Mouse (Mus musculus): ENCODE results near the gene Elovl1. TPM values are rescaled to one million over a fixed set of nuclear protein-coding genes. Genes with fewer than 3 reads are reported as not detected.

Elovl1 gene
- polyA plus RNA-seq, 1 experiment from 2014 or later: 47.0 TPM

DNA sequence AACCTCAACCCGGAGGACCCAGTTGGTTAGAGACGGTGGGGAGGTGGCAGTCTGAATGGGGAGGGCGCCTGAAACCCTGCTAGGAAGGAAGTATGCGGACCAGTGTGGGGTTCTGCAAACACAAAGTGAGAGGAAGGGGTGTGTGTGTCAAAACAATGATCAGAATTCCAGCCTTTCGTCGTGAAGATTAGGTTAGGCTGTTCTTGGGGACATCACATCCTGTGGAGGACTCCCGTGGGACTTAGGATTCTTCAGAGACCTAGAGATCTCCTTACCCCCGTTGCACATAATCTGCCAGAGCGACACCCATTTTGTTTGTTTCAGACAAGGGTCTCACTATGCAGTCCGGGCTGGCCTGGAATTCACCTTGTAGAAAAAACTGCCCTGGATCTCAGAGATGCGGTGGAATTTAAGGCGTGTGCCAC is 9.9 kb downstream of the Elovl1 start:
- no peaks in the 10 kb centered on the region for H3K9me3 ChIP-seq (replicated peaks)
- peaks cover 46% of the 10 kb centered on the region for H3K4me1 ChIP-seq
- 9% methylated on average over 12 of the region's 12 CpGs for WGBS
- H3K27ac ChIP-seq (replicated peaks): peak overlapping the region; percentile 95
- H3K36me3 ChIP-seq: peaks cover 34% of the 10 kb centered on the region
- peak overlapping the region; percentile 97 for H3K4me3 ChIP-seq
- DNase-seq (ENCODE audit: low spot score): peak; percentile 46
- no peaks in the 10 kb centered on the region for H3K27me3 ChIP-seq (ENCODE audit: low read depth, poor library complexity, severe bottlenecking)

DNA sequence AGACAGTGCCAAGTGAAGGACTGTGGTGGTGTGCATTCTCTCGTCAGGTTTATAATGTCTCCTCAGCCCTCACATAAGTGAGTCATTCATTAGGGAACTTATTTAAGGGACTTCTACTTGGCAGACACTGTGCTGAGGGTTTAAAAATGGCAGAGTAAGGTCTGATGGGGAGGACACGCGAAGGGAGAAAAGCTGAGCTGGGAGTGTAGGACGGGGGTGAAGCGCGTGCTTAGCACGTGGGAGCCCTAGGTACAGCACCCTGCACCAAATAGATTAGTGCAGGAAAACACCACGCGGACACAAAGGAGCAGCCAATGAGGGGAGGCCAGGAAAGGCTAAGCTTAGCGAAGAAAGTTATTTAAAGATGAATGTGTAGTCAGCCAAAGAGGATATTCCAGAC is 17.2 kb downstream of the Elovl1 start:
- peaks cover 10% of the 10 kb centered on the region; the same call in 1 of the 2 replicates for H3K27me3 ChIP-seq (ENCODE audit: low read depth, poor library complexity, severe bottlenecking)
- WGBS: 88% methylated on average over 10 of the region's 10 CpGs
- no peak overlapping the region for H3K4me3 ChIP-seq
- DNase-seq (ENCODE audit: low spot score): no peak
- no peaks in the 10 kb centered on the region for H3K36me3 ChIP-seq
- no peaks in the 10 kb centered on the region for H3K9me3 ChIP-seq (replicated peaks)
- H3K27ac ChIP-seq (replicated peaks): no peak overlapping the region
- peaks cover 18% of the 10 kb centered on the region for H3K4me1 ChIP-seq

DNA sequence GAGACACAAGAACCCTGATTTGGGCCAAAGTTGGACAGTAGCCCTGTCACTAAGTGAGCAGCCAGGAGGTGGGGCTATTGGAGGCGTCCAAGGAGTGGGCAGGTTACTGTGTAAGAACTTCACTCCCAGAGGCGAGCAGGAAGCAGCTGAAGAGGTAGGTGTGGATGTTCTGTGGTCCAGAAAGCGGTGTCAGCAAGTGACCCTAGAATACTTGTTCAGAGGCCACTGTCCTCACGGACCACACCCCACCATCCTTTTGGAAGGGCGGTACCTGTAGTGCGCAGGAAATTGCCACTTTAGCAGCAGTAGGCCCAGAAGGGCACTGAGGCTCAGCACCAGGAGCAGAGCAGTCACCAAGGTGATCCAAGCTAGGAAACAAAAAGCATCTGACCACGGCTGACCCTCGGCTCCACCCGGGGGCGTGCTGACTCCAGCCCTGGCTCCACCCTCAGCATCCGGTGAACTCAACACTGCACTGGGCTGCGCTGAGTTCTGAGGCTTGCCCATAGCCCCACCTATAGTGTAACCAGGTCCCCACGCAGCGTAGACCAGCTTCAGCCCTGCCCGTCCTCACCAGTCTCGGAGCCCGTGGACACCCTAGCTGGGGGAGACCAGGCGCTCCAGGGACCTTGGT is 18.0 kb downstream of the Elovl1 start:
- 16% methylated on average over 18 of the region's 18 CpGs for WGBS
- Histone ChIP-seq H3K36me3 (no peaks in the 10 kb centered on the region), H3K27ac (replicated peaks) (peak overlapping the region; percentile 75), H3K27me3 (ENCODE audit: low read depth, poor library complexity, severe bottlenecking) (peaks cover 10% of the 10 kb centered on the region; the same call in 1 of the 2 replicates), H3K4me3 (peak overlapping the region; percentile 62), H3K4me1 (peaks cover 18% of the 10 kb centered on the region), H3K9me3 (replicated peaks) (no peaks in the 10 kb centered on the region)
- DNase-seq (ENCODE audit: low spot score): peak; percentile 60

DNA sequence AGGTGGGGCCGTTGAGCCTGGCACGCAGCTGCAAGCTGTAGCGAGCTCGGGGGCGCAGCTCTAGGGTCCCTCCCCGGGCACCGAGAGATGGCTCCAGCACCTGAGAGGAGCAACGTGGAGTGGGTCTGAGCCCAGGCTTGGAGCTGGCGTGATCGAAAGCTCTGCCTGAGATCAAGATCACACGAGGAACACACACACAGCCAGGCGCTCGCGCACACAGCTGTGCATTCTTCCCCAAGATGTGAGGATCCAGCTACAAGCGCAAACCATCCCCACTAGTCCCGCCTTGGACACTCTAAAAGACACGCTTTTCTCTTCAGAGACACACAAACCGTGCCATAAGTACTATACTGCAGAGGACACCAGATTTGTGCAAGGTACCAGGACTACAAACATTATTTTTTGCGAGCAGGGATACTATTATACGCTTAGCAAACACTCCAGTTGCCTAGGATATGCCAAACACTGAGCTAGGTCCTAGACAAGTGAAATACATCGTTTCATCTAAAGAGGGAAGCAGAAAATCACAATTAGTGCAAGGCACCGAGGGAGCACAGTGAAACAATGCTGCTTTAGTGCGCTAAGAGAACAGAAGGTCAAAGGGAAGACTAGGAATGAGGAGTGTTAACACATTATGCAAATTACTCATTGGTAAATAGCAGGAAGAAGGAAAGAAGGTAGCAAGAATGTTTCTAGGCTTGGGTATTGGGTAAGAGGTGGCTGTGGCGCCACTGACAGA is 18.7 kb downstream of the Elovl1 start:
- peaks cover 18% of the 10 kb centered on the region for H3K4me1 ChIP-seq
- H3K27ac ChIP-seq (replicated peaks): peak overlapping the region; percentile 75
- no peaks in the 10 kb centered on the region for H3K36me3 ChIP-seq
- DNase-seq (ENCODE audit: low spot score): peak; percentile 31
- no peaks in the 10 kb centered on the region for H3K9me3 ChIP-seq (replicated peaks)
- WGBS: 27% methylated on average over 24 of the region's 24 CpGs
- peaks cover 10% of the 10 kb centered on the region; the same call in 1 of the 2 replicates for H3K27me3 ChIP-seq (ENCODE audit: low read depth, poor library complexity, severe bottlenecking)
- H3K4me3 ChIP-seq: peak overlapping the region; percentile 62

DNA sequence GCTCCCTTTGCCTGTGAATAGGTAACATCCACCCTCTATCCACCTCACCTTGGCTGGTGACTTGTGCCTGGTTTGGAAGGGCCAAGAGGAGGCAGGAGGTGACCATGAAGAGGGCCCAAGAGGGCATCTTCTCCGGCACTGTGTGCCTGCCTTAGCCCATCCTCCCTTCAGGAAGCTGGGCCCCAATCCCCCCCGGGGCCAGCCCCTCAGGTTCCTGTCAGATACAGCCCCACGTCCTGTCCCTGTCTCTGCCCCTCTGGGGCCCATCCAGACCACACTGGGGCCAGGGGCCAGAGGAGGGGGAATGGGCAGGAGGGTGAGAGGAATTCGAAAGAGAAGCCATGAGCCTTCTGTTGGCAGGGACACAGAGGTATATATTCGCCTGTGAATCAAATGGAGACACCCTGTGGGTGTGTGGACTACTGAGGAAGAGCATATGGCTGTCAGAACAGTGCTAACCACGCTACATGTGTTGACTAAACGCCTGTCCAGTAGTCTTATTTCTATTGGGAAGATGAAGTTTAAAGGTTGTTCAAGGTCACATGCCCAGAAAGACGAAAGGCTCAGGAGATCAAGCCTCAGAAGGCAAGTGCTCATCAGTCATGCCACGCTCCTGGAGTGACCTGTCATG is 29.6 kb downstream of the Elovl1 start, which contains the start of gene Mpl:
Gene Mpl (minus strand): TSS at position 169 of the 631 bp plus-strand sequence.
- no peak for DNase-seq (ENCODE audit: low spot score)
- H3K4me1 ChIP-seq: no peaks in the 10 kb centered on the region
- 83% methylated on average over 9 of the region's 9 CpGs for WGBS

DNA sequence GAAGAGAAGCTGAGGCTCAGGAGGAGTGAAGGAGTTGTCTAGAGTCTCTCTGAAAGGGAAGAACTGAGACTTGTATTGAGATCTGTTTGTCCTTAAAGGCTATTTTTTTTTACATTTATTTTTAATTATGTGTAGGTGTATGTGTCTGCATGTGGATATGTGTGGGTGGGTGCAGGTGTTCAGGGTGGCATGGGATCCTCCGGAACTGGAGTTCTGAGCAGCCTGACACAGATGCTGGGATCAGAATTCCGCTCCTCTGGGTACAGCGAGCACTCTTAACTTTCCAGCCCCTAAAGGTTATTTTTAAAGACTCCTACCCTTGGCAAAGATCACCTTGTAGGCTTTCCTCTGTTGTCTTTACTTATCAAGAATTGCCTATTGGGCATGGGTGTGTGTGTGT is 37.1 kb downstream of the Elovl1 start:
- Histone ChIP-seq H3K36me3 (no peaks in the 10 kb centered on the region), H3K27ac (replicated peaks) (no peak overlapping the region), H3K9me3 (replicated peaks) (no peaks in the 10 kb centered on the region), H3K4me3 (no peak overlapping the region), H3K27me3 (ENCODE audit: low read depth, poor library complexity, severe bottlenecking) (no peaks in the 10 kb centered on the region), H3K4me1 (0 out of 2 replicates have a peak, but pooled peaks cover 9% of the 10 kb centered on the region)
- 92% methylated on average over 3 of the region's 3 CpGs for WGBS
- no peak for DNase-seq (ENCODE audit: low spot score)

More for the DNA sequence above, 29.6 kb downstream of the Elovl1 start, which contains the start of gene Mpl:
- Histone ChIP-seq H3K27me3 (ENCODE audit: low read depth, poor library complexity, severe bottlenecking) (no peaks in the 10 kb centered on the region), H3K4me3 (no peak within 1 kb of the TSS), H3K27ac (replicated peaks) (no peak within 1 kb of the TSS), H3K36me3 (no peaks in the 10 kb centered on the region), H3K9me3 (replicated peaks) (no peaks in the 10 kb centered on the region)

DNA sequence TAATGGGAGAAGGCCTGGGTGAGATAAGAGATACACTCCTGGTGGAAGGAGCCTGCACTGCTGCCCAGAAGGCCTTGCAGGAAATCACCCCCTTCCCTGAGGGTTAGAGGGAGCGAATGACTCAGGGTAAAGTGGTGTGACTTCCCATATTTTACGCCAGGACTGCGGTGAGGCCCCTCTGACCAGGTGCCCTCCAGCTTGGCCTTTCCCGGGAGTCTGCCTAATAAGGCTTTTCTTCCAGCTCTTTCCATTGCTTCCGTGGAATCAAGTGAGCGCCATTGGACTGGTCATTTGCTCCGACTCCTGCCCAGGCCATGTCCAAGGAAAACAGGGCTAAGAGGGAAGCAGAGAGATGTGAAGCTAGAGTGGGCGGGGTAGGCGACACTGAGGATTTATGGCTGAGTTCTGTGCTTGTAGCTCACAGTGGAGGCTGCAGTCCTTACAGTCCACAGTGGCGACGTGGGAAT is 37.8 kb downstream of the Elovl1 start:
- 0 out of 2 replicates have a peak, but pooled peaks cover 9% of the 10 kb centered on the region for H3K4me1 ChIP-seq
- no peak for DNase-seq (ENCODE audit: low spot score)
- H3K27ac ChIP-seq (replicated peaks): no peak overlapping the region
- H3K36me3 ChIP-seq: no peaks in the 10 kb centered on the region
- 66% methylated on average over 11 of the region's 11 CpGs for WGBS
- H3K4me3 ChIP-seq: no peak overlapping the region
- no peaks in the 10 kb centered on the region for H3K9me3 ChIP-seq (replicated peaks)
- no peaks in the 10 kb centered on the region for H3K27me3 ChIP-seq (ENCODE audit: low read depth, poor library complexity, severe bottlenecking)

DNA sequence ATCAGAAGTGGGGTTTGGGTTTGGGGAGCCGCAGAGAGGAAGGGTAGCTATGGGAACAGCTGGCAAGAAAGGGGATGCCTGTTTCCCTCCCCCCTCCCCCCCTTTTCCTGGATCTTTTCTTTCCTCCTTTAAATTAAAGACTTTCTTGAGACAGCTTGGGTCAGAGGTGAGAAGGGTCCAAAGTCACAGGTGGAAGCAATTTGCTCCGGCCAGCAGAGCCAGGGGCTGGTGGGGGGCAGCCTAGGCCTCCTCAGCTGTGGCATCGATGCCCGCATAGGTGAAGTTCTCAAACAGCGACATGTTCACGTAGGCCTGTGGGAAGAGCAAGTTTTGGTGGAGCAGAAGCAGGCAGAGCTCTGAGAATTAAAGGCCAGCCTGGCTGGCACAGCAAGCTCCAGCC is 43.4 kb downstream of the Elovl1 start:
- WGBS: 70% methylated on average over 6 of the region's 6 CpGs
- no peak overlapping the region for H3K4me3 ChIP-seq
- no peak overlapping the region for H3K27ac ChIP-seq (replicated peaks)

DNA sequence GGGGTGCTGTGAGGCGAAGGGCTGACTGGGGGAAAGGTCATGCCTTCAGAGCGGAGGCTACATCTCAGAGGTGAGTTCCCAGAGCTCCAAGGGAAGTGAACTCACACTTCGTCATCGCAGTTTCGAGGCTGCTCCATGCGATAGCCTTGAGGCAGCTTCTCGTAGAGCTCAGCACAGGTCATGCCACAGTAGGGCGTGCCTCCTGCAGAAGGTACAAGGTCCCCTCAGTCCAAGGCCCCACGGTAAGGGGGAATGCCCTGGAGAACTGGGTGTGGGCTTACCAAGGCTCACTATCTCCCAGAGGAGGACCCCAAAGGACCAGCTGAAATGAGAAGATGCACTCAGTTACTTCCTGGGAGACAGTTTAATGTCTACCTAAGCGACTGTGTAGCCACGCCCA is 44.8 kb downstream of the Elovl1 start:
- Histone ChIP-seq H3K9me3 (replicated peaks) (no peaks in the 10 kb centered on the region), H3K4me1 (peaks cover 12% of the 10 kb centered on the region), H3K36me3 (no peaks in the 10 kb centered on the region), H3K27ac (replicated peaks) (no peak overlapping the region), H3K4me3 (no peak overlapping the region), H3K27me3 (ENCODE audit: low read depth, poor library complexity, severe bottlenecking) (no peaks in the 10 kb centered on the region)
- WGBS: 93% methylated on average over 11 of the region's 11 CpGs
- no peak for DNase-seq (ENCODE audit: low spot score)

More for the DNA sequence above, 43.4 kb downstream of the Elovl1 start:
- no peak for DNase-seq (ENCODE audit: low spot score)
- Histone ChIP-seq H3K36me3 (no peaks in the 10 kb centered on the region), H3K27me3 (ENCODE audit: low read depth, poor library complexity, severe bottlenecking) (no peaks in the 10 kb centered on the region), H3K9me3 (replicated peaks) (no peaks in the 10 kb centered on the region), H3K4me1 (no peaks in the 10 kb centered on the region)

DNA sequence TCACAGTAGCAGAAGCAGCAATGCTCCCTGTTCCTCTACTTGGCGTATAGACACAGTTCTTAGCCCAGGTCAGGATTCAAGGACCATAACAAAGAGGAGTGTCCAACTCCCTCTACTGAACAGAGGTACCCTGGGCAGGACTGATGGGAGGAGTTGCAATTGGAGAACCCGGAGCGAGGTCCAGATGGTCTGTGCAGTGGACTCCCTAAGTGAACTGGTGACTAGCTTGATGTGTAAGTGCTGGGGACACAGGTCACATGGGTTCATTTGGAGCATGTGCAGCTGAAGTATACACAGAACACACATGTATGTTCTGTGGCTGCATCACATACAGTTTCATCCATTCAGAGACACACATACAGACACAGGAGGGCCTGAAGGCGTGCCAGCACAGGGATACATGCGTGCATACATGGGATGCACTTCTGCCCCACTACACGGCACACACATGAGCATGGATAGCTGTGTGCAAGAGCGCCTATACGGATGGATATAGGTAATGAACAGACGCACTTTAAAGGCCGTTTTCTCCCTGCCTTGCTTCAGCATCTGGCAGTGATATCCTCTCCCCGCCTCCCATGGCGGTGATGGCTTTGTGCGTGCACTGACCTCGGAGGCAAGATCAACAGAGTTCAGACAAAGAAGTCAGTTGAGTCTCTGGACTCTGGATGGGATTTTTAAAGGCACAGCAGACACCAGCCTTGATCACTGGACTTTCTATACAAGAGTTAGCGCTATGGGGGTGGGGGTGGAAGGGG is 49.1 kb downstream of the Elovl1 start:
- H3K27ac ChIP-seq (replicated peaks): peak overlapping the region; percentile 82
- no peaks in the 10 kb centered on the region for H3K9me3 ChIP-seq (replicated peaks)
- WGBS: 47% methylated on average over 15 of the region's 15 CpGs
- H3K27me3 ChIP-seq (ENCODE audit: low read depth, poor library complexity, severe bottlenecking): no peaks in the 10 kb centered on the region
- peak; percentile 55 for DNase-seq (ENCODE audit: low spot score)
- H3K4me1 ChIP-seq: peaks cover 19% of the 10 kb centered on the region
- H3K36me3 ChIP-seq: no peaks in the 10 kb centered on the region
- H3K4me3 ChIP-seq: no peak overlapping the region
